Mouse (Mus musculus): ENCODE measurements around the gene Sds. TPM values are rescaled to one million over a fixed set of nuclear protein-coding genes. Genes with fewer than 3 reads are reported as not detected.
A peak's percentile ranks its signal among the peaks of the same experiment; 100 is the strongest.

The Sds gene
- total RNA-seq, 1 experiment from 2014 or later, result not detected

- DNase-seq, result peak; percentile 27
These were observed 38.4 kb downstream of the Sds start for GRCm38 (mm10) chr5:120514754-120515153.

DNA sequence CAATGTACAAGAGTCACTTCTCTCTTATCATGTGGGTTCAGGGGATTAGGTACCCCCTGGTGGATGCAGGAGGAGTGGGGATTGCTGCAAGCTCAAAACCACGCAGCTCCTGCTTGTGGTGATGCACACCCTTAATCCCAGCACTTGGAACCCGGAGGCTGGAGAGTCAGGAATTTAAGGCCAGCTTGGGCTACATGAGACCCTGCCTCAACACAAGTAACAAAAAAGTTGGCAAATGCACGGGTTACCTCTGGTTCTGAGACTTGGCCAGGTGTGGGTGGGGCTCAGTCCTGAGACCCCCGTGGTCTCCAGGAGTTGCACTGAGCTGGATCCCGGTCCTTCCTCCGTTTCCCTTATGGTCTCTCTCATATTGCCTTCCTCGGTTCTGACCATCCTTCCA, 39.1 kb downstream of the Sds start:
- no peak for DNase-seq

DNA sequence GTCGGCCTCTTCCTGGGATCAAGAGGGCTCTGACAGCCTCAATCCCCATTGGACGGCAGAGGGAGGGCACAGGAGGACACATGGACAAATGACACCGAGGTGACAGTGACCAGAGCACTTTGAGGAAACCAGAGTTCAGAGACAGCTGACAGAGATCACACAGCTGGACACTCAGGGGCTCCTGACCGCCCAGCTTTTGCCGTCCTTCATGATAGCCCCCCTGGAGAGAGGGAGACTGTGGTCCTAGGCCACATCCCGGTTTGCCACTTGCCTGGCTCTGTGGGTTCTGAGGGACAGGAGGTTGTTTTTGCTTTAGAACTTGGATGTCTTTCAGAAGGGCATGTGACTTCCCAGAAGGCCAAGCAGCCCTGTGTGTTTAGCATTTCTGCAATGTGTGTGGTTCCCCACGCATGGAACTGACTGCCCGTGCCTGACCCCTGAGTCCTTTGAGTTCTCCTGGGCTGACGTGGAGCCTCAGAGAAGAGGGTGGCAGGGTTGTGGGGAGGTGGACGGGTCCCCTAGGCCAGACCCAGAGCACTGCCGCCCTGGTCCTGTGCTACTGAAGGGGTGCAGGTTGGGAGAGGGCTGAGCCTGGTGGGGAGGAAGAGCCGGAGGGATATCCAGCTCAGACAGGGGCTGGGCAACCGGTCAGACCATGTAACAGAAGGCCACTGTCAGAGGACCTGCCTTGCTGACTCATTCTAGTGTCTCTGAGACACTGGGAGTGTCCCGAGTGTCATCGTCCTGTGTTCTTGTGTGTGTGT, 40.1 kb downstream of the Sds start:
- peak; percentile 33 for DNase-seq

- peak; percentile 54 for DNase-seq
These were observed 41.2 kb downstream of the Sds start for GRCm38 (mm10) chr5:120517552-120517951.

- peak; percentile 57 for DNase-seq
These were observed 46.3 kb downstream of the Sds start for GRCm38 (mm10) chr5:120522649-120523048.

DNA sequence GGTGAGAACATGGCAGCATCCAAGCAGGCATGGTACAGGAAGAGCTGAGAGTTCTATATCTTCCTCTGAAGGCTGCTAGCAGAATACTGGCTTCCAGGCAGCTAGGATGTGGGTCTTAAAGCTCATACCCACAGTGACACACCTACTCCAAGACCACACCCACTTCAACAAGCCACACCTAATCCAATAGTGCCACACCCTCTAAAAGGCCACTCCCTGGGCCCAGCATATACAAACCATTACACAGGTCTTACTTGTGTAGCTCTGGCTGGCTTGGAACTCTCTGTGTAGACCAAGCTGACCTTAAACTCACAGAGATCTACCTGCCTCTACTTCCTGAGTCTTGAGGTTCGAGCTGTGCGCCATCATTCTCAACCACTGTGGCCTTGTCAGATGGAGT, 48.4 kb downstream of the Sds start:
- no peak for DNase-seq

- no peak for DNase-seq
These were observed 49.4 kb downstream of the Sds start for GRCm38 (mm10) chr5:120525737-120526136.

DNA sequence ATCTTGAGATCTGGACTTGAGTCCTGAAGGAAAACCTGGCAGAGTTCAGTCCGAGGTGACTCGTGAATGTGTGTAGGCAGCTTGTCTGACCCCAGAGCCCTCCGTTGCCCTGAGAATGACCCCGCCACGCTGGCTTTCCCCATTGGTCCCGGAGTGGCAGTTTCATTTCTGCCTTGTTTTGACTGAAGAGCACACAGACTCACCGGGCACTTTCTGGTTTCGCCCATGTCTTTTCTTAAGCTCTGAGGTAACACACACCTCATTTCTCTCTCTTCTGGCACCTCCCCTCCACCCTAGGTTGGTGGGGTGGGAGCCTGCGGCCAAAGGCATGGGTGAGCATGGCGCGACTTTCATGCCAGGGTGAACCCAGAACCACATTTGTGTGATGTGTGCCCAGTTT, 50.0 kb downstream of the Sds start:
- DNase-seq, result no peak

DNA sequence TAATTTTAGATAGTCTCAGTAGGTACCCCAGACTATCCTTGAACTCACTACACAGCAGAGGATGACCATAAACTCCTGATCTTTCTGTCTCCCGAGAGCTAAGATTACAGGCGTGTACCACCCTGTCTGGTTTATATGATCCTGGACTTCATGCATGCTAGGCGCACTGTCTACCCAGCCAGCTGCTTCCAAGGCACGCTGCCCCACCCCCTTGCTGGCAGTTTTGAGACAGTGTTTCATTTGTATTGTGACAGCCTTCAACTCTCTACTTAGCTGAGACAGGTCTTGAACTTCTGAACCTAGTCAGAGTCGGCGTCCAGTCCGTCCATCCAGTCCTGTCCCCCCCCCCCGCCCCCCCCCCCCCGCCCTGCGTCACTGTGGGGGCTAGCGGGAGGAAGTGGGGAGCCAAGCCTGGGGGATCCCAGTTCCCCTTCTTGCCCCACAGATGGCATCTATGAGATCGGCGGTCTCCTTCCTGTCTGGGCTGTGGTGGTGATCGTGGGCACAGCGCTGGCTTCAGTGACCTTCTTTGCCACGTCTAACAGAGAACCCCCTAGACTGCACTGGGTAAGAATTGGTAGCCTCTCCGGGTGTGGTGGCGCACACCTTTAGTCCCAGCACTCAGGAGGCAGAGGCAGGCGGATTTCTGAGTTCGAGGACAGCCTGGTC, 51.1 kb downstream of the Sds start:
- no peak for DNase-seq

GRCm38 (mm10) chr5:120531631-120532030, 55.3 kb downstream of the Sds start:
- no peak for DNase-seq

Other genes with a start within 250 kb of the Sds start
- not detected in 2 replicates for gene Lhx5, start 44.8 kb upstream of the Sds start, total RNA-seq (2021)
- 65.0 and 99.0 TPM in 2 replicates for gene Sdsl, start 3.7 kb upstream of the Sds start, total RNA-seq (2021)
- gene Plbd2, start 27.1 kb downstream of the Sds start, total RNA-seq (2021), result 76.4 and 93.3 TPM in 2 replicates
- 34.5 and 55.3 TPM in 2 replicates for gene Slc8b1, start 34.6 kb downstream of the Sds start, total RNA-seq (2021)
- gene Tpcn1, start 112.1 kb downstream of the Sds start, total RNA-seq (2021), result 40.2 and 42.4 TPM in 2 replicates
- 0.57 and 0.67 TPM in 2 replicates for gene Iqcd, start 112.5 kb downstream of the Sds start, total RNA-seq (2021)
- 15.9 and 17.5 TPM in 2 replicates for gene Rita1, start 136.1 kb downstream of the Sds start, total RNA-seq (2021)
- 50.5 and 54.7 TPM in 2 replicates for gene Ddx54, start 136.2 kb downstream of the Sds start, total RNA-seq (2021)
- 2.8 and 3.1 TPM in 2 replicates for gene Cfap73, start 157.7 kb downstream of the Sds start, total RNA-seq (2021)
- 19.6 and 20.0 TPM in 2 replicates for gene Rasal1, start 172.3 kb downstream of the Sds start, total RNA-seq (2021)
- 11.0 and 11.8 TPM in 2 replicates for gene Dtx1, start 235.4 kb downstream of the Sds start, total RNA-seq (2021)

Measured in adrenal gland, postnatal 25 days (tissue).